Mouse (Mus musculus) olfactory bulb, adult 2 months (tissue): ENCODE data around the gene Slc12a8. TPM values are rescaled to one million over a fixed set of nuclear protein-coding genes. Genes with fewer than 3 reads are reported as not detected.

Source experiments
- H3K27ac ChIP-seq: fragments of 200-500 bp; 2 replicates; pipeline ENCODE4 v1.5.1; 2012; ENCODE audit warnings: low read depth, low read length; ENCODE audit not compliant: insufficient read depth
- H3K4me1 ChIP-seq: fragments of 200-500 bp; 2 replicates; pipeline ENCODE4 v1.6.1; 2012; ENCODE audit warnings: low read length; ENCODE audit not compliant: control insufficient read depth, insufficient read depth
- H3K4me3 ChIP-seq: fragments of 200-500 bp; 2 replicates; pipeline ENCODE4 v1.5.1; 2012; ENCODE audit warnings: mild to moderate bottlenecking, low read depth, low read length, moderate library complexity; ENCODE audit not compliant: insufficient read depth
- CTCF ChIP-seq: fragments of 200-500 bp; IDR thresholded peaks from 2 replicates; pipeline ENCODE4 v1.5.1; 2012; ENCODE audit warnings: low read depth, mild to moderate bottlenecking, low read length, moderate library complexity; ENCODE audit not compliant: insufficient read depth
- POLR2A ChIP-seq: fragments of 200-500 bp; IDR thresholded peaks from 2 replicates; pipeline ENCODE4 v1.6.1; 2012; ENCODE audit warnings: mild to moderate bottlenecking, low read depth, low read length, moderate library complexity; ENCODE audit not compliant: insufficient read depth
- WGBS: fragments of 180-500 bp; shearing (Covaris S2); methylation state at CpG from one replicate; pipeline ENCODE4 v1.1.7; 2018; 5-methylcytosine and 5-hydroxymethylcytosine counted together
- polyA plus RNA-seq: library from polyadenylated mRNA; stranded (reverse); fragments of >200 nt; gene quantifications from 2 replicates; pipeline ENCODE4 v1.2.4, GENCODE M21; 2012; ENCODE audit warnings: low replicate concordance; ENCODE audit not compliant: missing spikeins, insufficient read depth, insufficient read length

Gene Slc12a8
- polyA plus RNA-seq, 1 experiment = not detected

DNA sequence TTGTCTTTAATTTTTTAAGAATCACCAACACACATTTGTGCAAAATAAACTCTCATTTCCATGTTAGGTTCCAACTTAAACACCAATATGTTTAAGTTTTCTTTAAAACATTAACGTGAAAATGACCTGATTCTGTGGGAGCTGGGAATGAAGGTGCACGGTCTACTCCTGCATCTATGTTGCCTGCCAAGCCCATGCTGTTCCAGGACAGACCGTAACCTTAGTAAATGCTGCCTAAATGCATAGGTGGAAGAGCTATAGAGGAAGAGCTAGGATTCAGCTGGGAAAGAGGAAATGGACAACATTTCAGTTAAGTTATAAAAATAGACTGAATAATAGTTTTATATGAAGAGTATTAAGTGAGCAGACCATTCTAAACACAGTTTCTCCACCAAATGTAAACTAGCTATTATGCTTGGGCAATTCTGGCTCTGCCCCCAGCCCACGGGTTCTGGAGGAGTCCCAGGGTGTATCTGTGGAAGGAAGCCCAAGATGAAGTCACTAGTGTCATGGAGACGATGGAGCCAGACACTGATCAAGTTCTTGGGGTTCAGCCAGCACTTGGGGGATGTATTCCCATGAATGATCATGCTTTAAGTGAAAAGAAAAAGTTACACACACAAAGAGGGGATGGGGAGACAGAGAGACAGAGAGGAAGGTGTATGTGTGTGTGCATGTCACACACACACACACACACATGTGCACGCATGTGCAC, 95.1 kb downstream of the Slc12a8 start:
- WGBS = 60% methylated on average over 6 of the region's 6 CpGs
- TF ChIP-seq CTCF (no peak), POLR2A (no peak)
- Histone ChIP-seq H3K4me1 (peaks cover 7% of the 10 kb centered on the region), H3K27ac (no peak overlapping the region), H3K4me3 (no peak overlapping the region)

GRCm38 (mm10) chr16:33615986-33616385, 98.9 kb downstream of the Slc12a8 start:
- H3K4me1 ChIP-seq = 0 out of 2 replicates have a peak, but pooled peaks cover 3% of the 10 kb centered on the region
- H3K27ac ChIP-seq = no peak overlapping the region
- TF ChIP-seq POLR2A (no peak), CTCF (no peak)
- H3K4me3 ChIP-seq = no peak overlapping the region
- 69% methylated on average over 3 of the region's 3 CpGs for WGBS

DNA sequence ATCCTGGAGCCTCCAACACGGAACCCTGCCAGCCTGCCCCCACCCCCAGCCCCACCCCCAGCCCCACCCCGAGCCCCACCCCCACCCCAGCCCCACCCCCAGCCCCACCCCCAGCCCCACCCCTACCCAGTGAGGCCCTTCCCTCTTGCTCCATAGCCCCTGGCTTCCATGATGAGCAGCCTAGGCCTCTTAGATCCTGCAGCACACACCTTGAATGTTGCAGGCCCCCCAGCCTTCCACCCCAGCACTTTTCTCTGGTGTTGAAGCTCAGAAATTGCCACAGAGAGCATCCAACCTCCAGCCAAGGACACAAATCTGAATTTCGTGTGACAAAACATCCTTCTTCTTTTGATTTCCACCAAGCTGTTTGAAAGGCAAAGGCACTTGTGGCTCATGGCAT, 104.7 kb downstream of the Slc12a8 start:
- Histone ChIP-seq H3K4me1 (no peaks in the 10 kb centered on the region), H3K27ac (no peak overlapping the region), H3K4me3 (no peak overlapping the region)
- WGBS = 58% methylated on average over 3 of the region's 3 CpGs
- TF ChIP-seq POLR2A (no peak), CTCF (no peak)

DNA sequence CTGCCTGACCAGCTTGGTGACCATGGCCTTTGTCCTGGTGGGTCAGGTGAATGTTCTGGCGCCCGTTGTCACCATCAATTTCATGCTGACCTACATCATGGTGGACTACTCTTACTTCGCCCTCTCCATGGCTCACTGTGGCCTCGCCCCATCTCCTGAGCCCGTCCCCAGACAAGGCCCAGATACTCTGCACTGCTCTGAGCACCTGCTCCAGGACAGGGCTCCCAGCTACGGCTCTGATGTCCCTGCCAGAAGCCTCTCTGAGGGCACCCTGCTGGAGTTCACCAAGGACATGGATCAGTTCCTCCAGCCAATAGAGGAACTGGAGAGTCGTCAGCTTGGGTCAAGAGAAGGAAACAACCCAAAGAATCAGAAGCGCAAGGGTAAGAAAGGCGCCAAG, 107.5 kb downstream of the Slc12a8 start:
- Histone ChIP-seq H3K27ac (no peak overlapping the region), H3K4me3 (no peak overlapping the region), H3K4me1 (no peaks in the 10 kb centered on the region)
- 97% methylated on average over 9 of the region's 9 CpGs for WGBS
- TF ChIP-seq CTCF (no peak), POLR2A (no peak)

DNA sequence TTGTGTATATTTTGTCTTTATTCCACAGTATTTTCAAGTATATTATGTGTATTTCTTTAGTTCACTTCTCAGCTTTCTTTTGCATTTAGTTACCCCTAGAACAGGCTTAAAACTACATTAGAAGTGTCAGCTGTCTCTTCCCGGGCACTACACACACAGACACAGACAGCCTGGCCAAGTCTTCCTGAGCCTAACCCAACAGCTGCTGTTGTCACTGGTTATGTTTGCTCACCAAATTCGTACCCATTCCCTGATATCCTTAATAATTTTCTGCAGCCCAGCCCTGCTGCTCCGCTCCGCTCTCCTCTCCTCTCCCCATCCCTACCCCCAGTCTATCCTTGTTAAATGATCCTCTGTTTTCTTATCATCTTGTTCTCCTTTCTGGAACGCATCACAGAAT, 112.4 kb downstream of the Slc12a8 start:
- WGBS = 91% methylated on average over 5 of the region's 5 CpGs
- H3K4me3 ChIP-seq = no peak overlapping the region
- TF ChIP-seq CTCF (no peak), POLR2A (no peak)

GRCm38 (mm10) chr16:33635836-33636595, 118.9 kb downstream of the Slc12a8 start:
- H3K27ac ChIP-seq = no peak overlapping the region
- no peak overlapping the region for H3K4me3 ChIP-seq
- no peaks in the 10 kb centered on the region for H3K4me1 ChIP-seq
- TF ChIP-seq POLR2A = no peak
- no peak for TF ChIP-seq CTCF
- 83% methylated on average over 12 of the region's 12 CpGs for WGBS

More for the DNA sequence above, 112.4 kb downstream of the Slc12a8 start:
- no peaks in the 10 kb centered on the region for H3K4me1 ChIP-seq
- no peak overlapping the region for H3K27ac ChIP-seq

DNA sequence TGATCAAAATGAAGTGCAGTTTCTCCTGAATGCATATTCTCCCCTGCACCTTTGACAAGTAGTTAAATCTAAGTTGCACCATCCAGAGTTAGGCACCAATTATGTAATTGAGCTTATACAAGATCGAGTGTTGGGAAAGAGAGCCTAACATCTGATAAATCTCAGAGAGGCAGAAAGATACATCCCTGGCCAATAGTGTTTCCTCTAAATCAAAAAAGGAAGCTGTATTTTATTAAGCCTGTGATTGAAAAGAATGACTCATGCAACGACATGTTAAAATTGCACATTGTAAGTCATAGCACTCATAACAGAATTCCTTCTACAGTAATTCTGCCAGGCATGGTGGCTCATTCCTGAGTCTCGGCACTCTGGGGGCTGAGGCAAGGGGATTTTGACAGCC, 124.7 kb downstream of the Slc12a8 start:
- no peak overlapping the region for H3K27ac ChIP-seq
- H3K4me1 ChIP-seq = no peaks in the 10 kb centered on the region
- TF ChIP-seq CTCF = no peak
- TF ChIP-seq POLR2A = no peak
- WGBS = 76% methylated on average over 3 of the region's 3 CpGs
- H3K4me3 ChIP-seq = no peak overlapping the region

DNA sequence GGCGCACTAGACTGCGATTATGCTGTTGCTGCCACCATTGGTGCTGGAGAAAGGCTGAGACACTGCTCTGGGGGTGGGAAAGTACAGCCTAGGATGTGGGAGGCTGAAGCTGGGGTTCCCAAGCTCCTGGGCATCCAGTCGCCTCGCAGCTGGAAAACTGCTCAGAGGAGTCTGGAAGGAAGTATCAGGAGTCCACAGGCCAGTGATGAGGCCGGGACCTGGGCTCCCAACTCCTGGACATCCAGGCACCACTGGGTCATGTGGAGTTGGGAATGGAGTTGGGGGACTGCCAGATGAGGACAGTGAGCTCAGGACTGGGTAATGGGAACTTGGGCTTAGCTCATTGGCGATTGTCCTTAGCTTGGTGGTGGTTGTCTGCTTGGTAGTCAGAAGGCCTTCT, 136.0 kb downstream of the Slc12a8 start:
- TF ChIP-seq POLR2A (no peak), CTCF (no peak)
- Histone ChIP-seq H3K4me1 (no peaks in the 10 kb centered on the region), H3K27ac (no peak overlapping the region), H3K4me3 (no peak overlapping the region)
- WGBS = 78% methylated on average over 6 of the region's 6 CpGs

GRCm38 (mm10) chr16:33655443-33655842, 138.3 kb downstream of the Slc12a8 start:
- TF ChIP-seq CTCF (no peak), POLR2A (no peak)
- H3K4me3 ChIP-seq = no peak overlapping the region
- WGBS = 92% methylated on average over 3 of the region's 3 CpGs
- no peaks in the 10 kb centered on the region for H3K4me1 ChIP-seq
- no peak overlapping the region for H3K27ac ChIP-seq
